Mouse (Mus musculus) embryo, embryonic 11.5 days (tissue): Measurements from ENCODE around the gene Slc22a22.
A peak's percentile ranks its signal among the peaks of the same experiment; 100 is the strongest.
"Not testable (repeated sequence)": the region's sequence is repeated elsewhere in the genome, so short reads cannot be mapped to it uniquely, and the experiment has no call there.

Source experiments
- DNase-seq: peaks from one replicate; pipeline ENCODE4 v3.0.0-alpha.2; 2012; ENCODE audit warnings: low read depth, low spot score

Slc22a22 gene

GRCm38 (mm10) chr15:57380381-57380780 is 97.0 kb downstream of the Slc22a22 start:
- no peak for DNase-seq

GRCm38 (mm10) chr15:57366446-57366845 is 111.0 kb downstream of the Slc22a22 start:
- DNase-seq = peak; percentile 17

- no peak for DNase-seq
Observed at GRCm38 (mm10) chr15:57355278-57355677, 122.1 kb downstream of the Slc22a22 start.

GRCm38 (mm10) chr15:57340499-57340898 is 136.9 kb downstream of the Slc22a22 start:
- no peak for DNase-seq

GRCm38 (mm10) chr15:57331326-57331725 is 146.1 kb downstream of the Slc22a22 start:
- DNase-seq = no peak

GRCm38 (mm10) chr15:57318001-57318400 is 159.4 kb downstream of the Slc22a22 start:
- no peak for DNase-seq

- DNase-seq = no peak
Observed at GRCm38 (mm10) chr15:57316486-57316885, 160.9 kb downstream of the Slc22a22 start.

- no peak for DNase-seq
Observed at GRCm38 (mm10) chr15:57302710-57303109, 174.7 kb downstream of the Slc22a22 start.

- no peak for DNase-seq
Observed at GRCm38 (mm10) chr15:57278505-57278904, 198.9 kb downstream of the Slc22a22 start.

- no peak for DNase-seq
Observed at GRCm38 (mm10) chr15:57276411-57276810, 201.0 kb downstream of the Slc22a22 start.

- not testable (repeated sequence) for DNase-seq
Observed at GRCm38 (mm10) chr15:57240061-57240460, 237.4 kb downstream of the Slc22a22 start.

GRCm38 (mm10) chr15:57230439-57230838 is 247.0 kb downstream of the Slc22a22 start:
- no peak for DNase-seq

- no peak for DNase-seq
Observed at GRCm38 (mm10) chr15:57205315-57205714, 272.1 kb downstream of the Slc22a22 start.

- DNase-seq = no peak
Observed at GRCm38 (mm10) chr15:57204444-57204930, 272.9 kb downstream of the Slc22a22 start.
